13 mouse cellular contexts compared by ENCODE assay signal in genomic region chr11:79196196-79196869, GRCm38 (mm10). TPM values are rescaled to one million over a fixed set of nuclear protein-coding genes. Genes with fewer than 3 reads are reported as not detected.
DNase-seq lines count a peak whose midpoint lies in the region; ATAC-seq lines count a peak whose summit lies in the region.
"Had no signal": no experiment of that assay in that cellular context is flagged by ENCODE, and none has a peak within 500 bp of the region (broad histone marks: within the 10 kb centered on the region; RNA-seq: fewer than 3 reads in every experiment).

No protein-coding gene starts in this region.

- no peak for DNase-seq in heart, postnatal 36 days
- peak; percentile 80 for DNase-seq in midbrain, embryonic 11.5 days (ENCODE audit: low spot score, missing footprints)
- DNase-seq in embryonic facial prominence, embryonic 14.5 days (ENCODE audit: low spot score), result peak; percentile 54
- no peak for DNase-seq in layer of hippocampus, adult 9-10 months (ENCODE audit: low spot score)
- no peak for DNase-seq in ovary, postnatal 14 days (ENCODE audit: low spot score)
- DNase-seq: cerebellum, adult 9-10 months; thymus, adult 2 months had no signal

- ATAC-seq in heart, embryonic 13.5 days (ENCODE audit: extremely low read depth, insufficient number of reproducible peaks, low FRiP score, low TSS enrichment), result no peak; the same call in 1 of the 2 replicates
- ATAC-seq in midbrain, embryonic 11.5 days (ENCODE audit: low FRiP score), result no peak
- ATAC-seq in midbrain, embryonic 13.5 days, result no peak
- no peak for ATAC-seq in embryonic facial prominence, embryonic 14.5 days (ENCODE audit: low read depth)
- ATAC-seq: intestine, embryonic 15.5 days had no signal

- 36% methylated on average over 3 of the region's 3 CpGs for WGBS in heart, embryonic 13.5 days
- 80% methylated on average over 3 of the region's 3 CpGs for WGBS in midbrain, embryonic 11.5 days
- 66% methylated on average over 3 of the region's 3 CpGs for WGBS in midbrain, embryonic 13.5 days
- WGBS in embryonic facial prominence, embryonic 14.5 days, result 29% methylated on average over 3 of the region's 3 CpGs

- 0 out of 2 replicates have a peak overlapping the region, but pooled peaks have one; percentile 4 for H3K4me2 ChIP-seq in heart, embryonic 13.5 days
- H3K4me2 ChIP-seq in midbrain, embryonic 11.5 days, result no peak overlapping the region
- H3K4me2 ChIP-seq in midbrain, embryonic 13.5 days (replicated peaks), result no peak overlapping the region
- no peak overlapping the region for H3K4me2 ChIP-seq in embryonic facial prominence, embryonic 14.5 days (ENCODE audit: low read depth, low read length)
- H3K4me2 ChIP-seq: intestine, embryonic 15.5 days; liver, embryonic 15.5 days; midbrain, embryonic 12.5 days; neural tube, embryonic 12.5 days had no signal

- peak overlapping the region; percentile 72 for H3K27ac ChIP-seq in heart, embryonic 13.5 days (replicated peaks)
- H3K27ac ChIP-seq in midbrain, embryonic 11.5 days (ENCODE audit: low read depth, low read length), result no peak overlapping the region
- H3K27ac ChIP-seq in midbrain, embryonic 13.5 days, result no peak overlapping the region
- H3K27ac ChIP-seq in embryonic facial prominence, embryonic 14.5 days (replicated peaks; ENCODE audit: low read depth, low read length), result 0 out of 2 replicates have a peak overlapping the region, but pooled peaks have one; percentile 2
- H3K27ac ChIP-seq: intestine, embryonic 15.5 days; liver, embryonic 15.5 days; midbrain, embryonic 12.5 days; neural tube, embryonic 12.5 days had no signal

- H3K36me3 ChIP-seq in heart, embryonic 13.5 days, result no peaks in the 10 kb centered on the region
- H3K36me3 ChIP-seq in midbrain, embryonic 11.5 days (ENCODE audit: control insufficient read depth, insufficient read depth, low read length), result no peaks in the 10 kb centered on the region
- no peaks in the 10 kb centered on the region for H3K36me3 ChIP-seq in midbrain, embryonic 13.5 days
- no peaks in the 10 kb centered on the region for H3K36me3 ChIP-seq in embryonic facial prominence, embryonic 14.5 days (ENCODE audit: control insufficient read depth, insufficient read depth, low read length)
- H3K36me3 ChIP-seq: intestine, embryonic 15.5 days; liver, embryonic 15.5 days; midbrain, embryonic 12.5 days; neural tube, embryonic 12.5 days had no signal

- H3K4me3 ChIP-seq in heart, embryonic 13.5 days, result no peak overlapping the region
- no peak overlapping the region for H3K4me3 ChIP-seq in midbrain, embryonic 11.5 days (ENCODE audit: low read depth, low read length)
- H3K4me3 ChIP-seq in midbrain, embryonic 13.5 days (replicated peaks), result no peak overlapping the region
- no peak overlapping the region for H3K4me3 ChIP-seq in embryonic facial prominence, embryonic 14.5 days (ENCODE audit: low read depth, low read length)
- H3K4me3 ChIP-seq: intestine, embryonic 15.5 days; liver, embryonic 15.5 days; midbrain, embryonic 12.5 days; neural tube, embryonic 12.5 days had no signal

- H3K4me1 ChIP-seq in heart, embryonic 13.5 days, result peaks cover 60% of the 10 kb centered on the region
- H3K4me1 ChIP-seq in midbrain, embryonic 11.5 days (ENCODE audit: control insufficient read depth, insufficient read depth, low read length), result peaks cover 4% of the 10 kb centered on the region; the same call in 1 of the 2 replicates
- H3K4me1 ChIP-seq in midbrain, embryonic 13.5 days (replicated peaks), result peaks cover 4% of the 10 kb centered on the region; the same call in 1 of the 2 replicates
- H3K4me1 ChIP-seq in embryonic facial prominence, embryonic 14.5 days (ENCODE audit: control insufficient read depth, insufficient read depth, low read length), result peaks cover 20% of the 10 kb centered on the region
- H3K4me1 ChIP-seq: liver, embryonic 15.5 days had no signal

- H3K9me3 ChIP-seq in heart, embryonic 13.5 days, result no peaks in the 10 kb centered on the region
- H3K9me3 ChIP-seq in midbrain, embryonic 11.5 days (ENCODE audit: control insufficient read depth, low read length), result no peaks in the 10 kb centered on the region
- no peaks in the 10 kb centered on the region for H3K9me3 ChIP-seq in midbrain, embryonic 13.5 days
- no peaks in the 10 kb centered on the region for H3K9me3 ChIP-seq in embryonic facial prominence, embryonic 14.5 days (ENCODE audit: control insufficient read depth, low read length)
- H3K9me3 ChIP-seq: intestine, embryonic 15.5 days; liver, embryonic 15.5 days; midbrain, embryonic 12.5 days; neural tube, embryonic 12.5 days had no signal

- intact Hi-C loops in heart, postnatal 36 days (cut with DNase I), result no loop called here

- no peak overlapping the region for H3K9ac ChIP-seq in heart, embryonic 13.5 days
- H3K9ac ChIP-seq in midbrain, embryonic 11.5 days (ENCODE audit: low read length), result no peak overlapping the region
- no peak overlapping the region for H3K9ac ChIP-seq in midbrain, embryonic 13.5 days (replicated peaks)
- H3K9ac ChIP-seq in embryonic facial prominence, embryonic 14.5 days (ENCODE audit: low read depth, low read length), result no peak overlapping the region
- H3K9ac ChIP-seq: intestine, embryonic 15.5 days; liver, embryonic 15.5 days; midbrain, embryonic 12.5 days; neural tube, embryonic 12.5 days had no signal

- no peaks in the 10 kb centered on the region for H3K27me3 ChIP-seq in heart, embryonic 13.5 days (replicated peaks)
- no peaks in the 10 kb centered on the region for H3K27me3 ChIP-seq in midbrain, embryonic 11.5 days (ENCODE audit: control insufficient read depth, insufficient read depth, low read length)
- H3K27me3 ChIP-seq in midbrain, embryonic 13.5 days, result no peaks in the 10 kb centered on the region
- no peaks in the 10 kb centered on the region for H3K27me3 ChIP-seq in embryonic facial prominence, embryonic 14.5 days (replicated peaks; ENCODE audit: control insufficient read depth, insufficient read depth, low read length)
- H3K27me3 ChIP-seq: intestine, embryonic 15.5 days; liver, embryonic 15.5 days; midbrain, embryonic 12.5 days; neural tube, embryonic 12.5 days had no signal

RNA-seq across cellular contexts. Expression of gene Ksr1, which starts 50.1 kb away (rescaled TPM):
- 2.2 and 2.4 TPM in 2 replicates for polyA plus RNA-seq in heart, embryonic 13.5 days (2015; fragmentation: Nextera tagmentation; extraction: Ambion mirVana)
- total RNA-seq in heart, postnatal 36 days (2021), result 1 to 10 TPM; 6.6 to 6.7 TPM
- polyA plus RNA-seq in midbrain, embryonic 11.5 days (2014; fragmentation: Nextera tagmentation; extraction: Ambion mirVana), result 2.4 and 3.3 TPM in 2 replicates
- polyA plus RNA-seq in midbrain, embryonic 13.5 days (2015; fragmentation: Nextera tagmentation; extraction: Ambion mirVana), result 2.3 and 3.7 TPM in 2 replicates
- polyA plus RNA-seq in embryonic facial prominence, embryonic 14.5 days (2014; fragmentation: Nextera tagmentation; extraction: Ambion mirVana), result 10.4 and 10.8 TPM in 2 replicates

RNA-seq across cellular contexts. Expression of gene Wsb1, which starts 58.1 kb away (rescaled TPM):
- polyA plus RNA-seq in heart, embryonic 13.5 days (2015; fragmentation: Nextera tagmentation; extraction: Ambion mirVana), result 145 and 149 TPM in 2 replicates
- 10 to 100 TPM; 14.7 to 14.9 TPM for total RNA-seq in heart, postnatal 36 days (2021)
- polyA plus RNA-seq in midbrain, embryonic 11.5 days (2014; fragmentation: Nextera tagmentation; extraction: Ambion mirVana), result 425 and 498 TPM in 2 replicates
- 517 and 614 TPM in 2 replicates for polyA plus RNA-seq in midbrain, embryonic 13.5 days (2015; fragmentation: Nextera tagmentation; extraction: Ambion mirVana)
- 233 and 318 TPM in 2 replicates for polyA plus RNA-seq in embryonic facial prominence, embryonic 14.5 days (2014; fragmentation: Nextera tagmentation; extraction: Ambion mirVana)

Comparison
In these comparisons a context has a peak if more than half of its experiments do, and no peak if none do; other contexts are left out.
1. H3K27ac ChIP-seq: peak in heart, embryonic 13.5 days (single experiment) and embryonic facial prominence, embryonic 14.5 days (single experiment); none in midbrain, embryonic 11.5 days (single experiment) and midbrain, embryonic 13.5 days (single experiment).
2. DNase-seq: peak in midbrain, embryonic 11.5 days (single experiment) and embryonic facial prominence, embryonic 14.5 days (single experiment); none in heart, postnatal 36 days (0 of 2), layer of hippocampus, adult 9-10 months (single experiment) and ovary, postnatal 14 days (single experiment).